ENCODE assay signal across 8 mouse cellular contexts in genomic region chr11:69396772-69397171, GRCm38 (mm10). TPM values are rescaled to one million over a fixed set of nuclear protein-coding genes. Genes with fewer than 3 reads are reported as not detected.
A peak's percentile ranks its signal among the peaks of the same experiment; 100 is the strongest.
DNase-seq lines count a peak whose midpoint lies in the region; ATAC-seq lines count a peak whose summit lies in the region.

No protein-coding gene starts in this region.

- peak overlapping the region; percentile 98; the same call in 1 of the 2 replicates for H3K27ac ChIP-seq in forebrain, embryonic 15.5 days (replicated peaks)
- 0 out of 2 replicates have a peak overlapping the region, but pooled peaks have one; percentile 12 for H3K27ac ChIP-seq in hindbrain, embryonic 12.5 days
- H3K27ac ChIP-seq in limb, embryonic 13.5 days, result peak overlapping the region; percentile 28; the same call in 1 of the 2 replicates

- H3K4me1 ChIP-seq in forebrain, embryonic 15.5 days, result peaks cover 32% of the 10 kb centered on the region
- peaks cover 37% of the 10 kb centered on the region for H3K4me1 ChIP-seq in hindbrain, embryonic 12.5 days
- H3K4me1 ChIP-seq in limb, embryonic 13.5 days, result peaks cover 57% of the 10 kb centered on the region

- peak overlapping the region; percentile 92 for H3K9ac ChIP-seq in forebrain, embryonic 15.5 days (replicated peaks)
- peak overlapping the region; percentile 73; the same call in 1 of the 2 replicates for H3K9ac ChIP-seq in hindbrain, embryonic 12.5 days
- peak overlapping the region; percentile 85 for H3K9ac ChIP-seq in limb, embryonic 13.5 days

- peak overlapping the region; percentile 76 for H3K4me3 ChIP-seq in forebrain, embryonic 15.5 days
- peak overlapping the region; percentile 65 for H3K4me3 ChIP-seq in hindbrain, embryonic 12.5 days
- H3K4me3 ChIP-seq in limb, embryonic 13.5 days, result peak overlapping the region; percentile 66

- H3K36me3 ChIP-seq in forebrain, embryonic 15.5 days, result peaks cover 32% of the 10 kb centered on the region
- H3K36me3 ChIP-seq in hindbrain, embryonic 12.5 days, result peaks cover 32% of the 10 kb centered on the region
- H3K36me3 ChIP-seq in limb, embryonic 13.5 days, result peaks cover 30% of the 10 kb centered on the region

- no peaks in the 10 kb centered on the region; the same call in 1 of the 2 replicates for H3K27me3 ChIP-seq in forebrain, embryonic 15.5 days
- peaks cover 26% of the 10 kb centered on the region for H3K27me3 ChIP-seq in hindbrain, embryonic 12.5 days
- no peaks in the 10 kb centered on the region for H3K27me3 ChIP-seq in limb, embryonic 13.5 days

- 27% methylated on average over 11 of the region's 11 CpGs for WGBS in forebrain, embryonic 15.5 days
- WGBS in hindbrain, embryonic 12.5 days, result 28% methylated on average over 11 of the region's 11 CpGs
- 45% methylated on average over 11 of the region's 11 CpGs for WGBS in limb, embryonic 13.5 days

- DNase-seq in adrenal gland, adult 2 months, result peak; percentile 74
- no peak for DNase-seq in adrenal gland, adult 8-10 months
- peak; percentile 50 for DNase-seq in adrenal gland, postnatal 25 days
- DNase-seq in naive thymus-derived CD4-positive, alpha-beta T cell, adult 2 months (ENCODE audit: low read depth), result peak; percentile 36
- no peak for DNase-seq in adipocyte (ENCODE audit: low spot score)

- H3K4me2 ChIP-seq in forebrain, embryonic 15.5 days (replicated peaks), result peak overlapping the region; percentile 65
- H3K4me2 ChIP-seq in hindbrain, embryonic 12.5 days (replicated peaks), result peak overlapping the region; percentile 62
- H3K4me2 ChIP-seq in limb, embryonic 13.5 days (replicated peaks), result peak overlapping the region; percentile 87

- no peaks in the 10 kb centered on the region for H3K9me3 ChIP-seq in forebrain, embryonic 15.5 days
- H3K9me3 ChIP-seq in hindbrain, embryonic 12.5 days (replicated peaks), result no peaks in the 10 kb centered on the region
- no peaks in the 10 kb centered on the region for H3K9me3 ChIP-seq in limb, embryonic 13.5 days

- no peak for ATAC-seq in forebrain, embryonic 15.5 days (replicated peaks)
- ATAC-seq in hindbrain, embryonic 12.5 days (ENCODE audit: low FRiP score), result no peak
- no peak for ATAC-seq in limb, embryonic 13.5 days (ENCODE audit: low FRiP score, low read depth)

RNA-seq across cellular contexts. Expression of gene Tmem88, which starts 1.3 kb away (rescaled TPM):
- total RNA-seq in adrenal gland, adult 2 months (2021), result 10 to 100 TPM; 10.8 to 16.0 TPM
- 86.3 and 94.7 TPM in 2 replicates for polyA plus RNA-seq in adrenal gland, adult 2 months (2012; rRNA removed)
- total RNA-seq in adrenal gland, adult 8-10 months (2022), result 10 to 100 TPM in 2 of 4 experiments, 1 to 10 TPM in 2; 6.3 to 16.0 (median 10.4) TPM
- 13.9 and 16.9 TPM in 2 replicates for total RNA-seq in adrenal gland, postnatal 25 days (2021)
- 5.9 and 6.7 TPM in 2 replicates for polyA plus RNA-seq in forebrain, embryonic 15.5 days (2015; fragmentation: Nextera tagmentation; extraction: Ambion mirVana)
- polyA plus RNA-seq in hindbrain, embryonic 12.5 days (2016; fragmentation: Nextera tagmentation; extraction: Ambion mirVana), result 13.2 and 14.8 TPM in 2 replicates
- 24.0 and 25.6 TPM in 2 replicates for polyA plus RNA-seq in limb, embryonic 13.5 days (2015; fragmentation: Nextera tagmentation; extraction: Ambion mirVana)

RNA-seq across cellular contexts. Expression of gene Cyb5d1, which starts 1.3 kb away (rescaled TPM):
- 10 to 100 TPM; 44.2 to 59.7 TPM for total RNA-seq in adrenal gland, adult 2 months (2021)
- 10.7 and 11.8 TPM in 2 replicates for polyA plus RNA-seq in adrenal gland, adult 2 months (2012; rRNA removed)
- total RNA-seq in adrenal gland, adult 8-10 months (2022), result 10 to 100 TPM; 53.9 to 65.7 (median 60.5) TPM
- 43.5 and 51.0 TPM in 2 replicates for total RNA-seq in adrenal gland, postnatal 25 days (2021)
- polyA plus RNA-seq in forebrain, embryonic 15.5 days (2015; fragmentation: Nextera tagmentation; extraction: Ambion mirVana), result 44.3 and 45.9 TPM in 2 replicates
- polyA plus RNA-seq in hindbrain, embryonic 12.5 days (2016; fragmentation: Nextera tagmentation; extraction: Ambion mirVana), result 48.0 and 50.5 TPM in 2 replicates
- 35.6 and 38.1 TPM in 2 replicates for polyA plus RNA-seq in limb, embryonic 13.5 days (2015; fragmentation: Nextera tagmentation; extraction: Ambion mirVana)

RNA-seq across cellular contexts. Expression of gene Naa38, which starts 1.5 kb away (rescaled TPM):
- total RNA-seq in adrenal gland, adult 2 months (2021), result 100 to 1,000 TPM; 124 to 157 TPM
- 175 and 193 TPM in 2 replicates for polyA plus RNA-seq in adrenal gland, adult 2 months (2012; rRNA removed)
- total RNA-seq in adrenal gland, adult 8-10 months (2022), result 100 to 1,000 TPM; 138 to 160 (median 154) TPM
- 127 and 149 TPM in 2 replicates for total RNA-seq in adrenal gland, postnatal 25 days (2021)
- polyA plus RNA-seq in forebrain, embryonic 15.5 days (2015; fragmentation: Nextera tagmentation; extraction: Ambion mirVana), result 89.4 and 91.9 TPM in 2 replicates
- polyA plus RNA-seq in hindbrain, embryonic 12.5 days (2016; fragmentation: Nextera tagmentation; extraction: Ambion mirVana), result 94.0 and 103 TPM in 2 replicates
- polyA plus RNA-seq in limb, embryonic 13.5 days (2015; fragmentation: Nextera tagmentation; extraction: Ambion mirVana), result 127 and 137 TPM in 2 replicates

RNA-seq across cellular contexts. Expression of gene Kdm6b, which starts 16.7 kb away (rescaled TPM):
- 10 to 100 TPM; 31.4 to 41.5 TPM for total RNA-seq in adrenal gland, adult 2 months (2021)
- 17.4 and 18.7 TPM in 2 replicates for polyA plus RNA-seq in adrenal gland, adult 2 months (2012; rRNA removed)
- 10 to 100 TPM; 20.4 to 44.2 (median 35.1) TPM for total RNA-seq in adrenal gland, adult 8-10 months (2022)
- 45.1 and 46.2 TPM in 2 replicates for total RNA-seq in adrenal gland, postnatal 25 days (2021)
- polyA plus RNA-seq in forebrain, embryonic 15.5 days (2015; fragmentation: Nextera tagmentation; extraction: Ambion mirVana), result 56.6 and 58.9 TPM in 2 replicates
- polyA plus RNA-seq in hindbrain, embryonic 12.5 days (2016; fragmentation: Nextera tagmentation; extraction: Ambion mirVana), result 51.4 and 51.6 TPM in 2 replicates
- 47.3 and 49.3 TPM in 2 replicates for polyA plus RNA-seq in limb, embryonic 13.5 days (2015; fragmentation: Nextera tagmentation; extraction: Ambion mirVana)

RNA-seq across cellular contexts. Expression of gene Chd3, which starts 27.6 kb away (rescaled TPM):
- 10 to 100 TPM; 71.0 to 92.8 TPM for total RNA-seq in adrenal gland, adult 2 months (2021)
- polyA plus RNA-seq in adrenal gland, adult 2 months (2012; rRNA removed), result 83.4 and 107 TPM in 2 replicates
- 100 to 1,000 TPM in 2 of 4 experiments, 10 to 100 TPM in 2; 89.8 to 169 (median 115) TPM for total RNA-seq in adrenal gland, adult 8-10 months (2022)
- 105 and 111 TPM in 2 replicates for total RNA-seq in adrenal gland, postnatal 25 days (2021)
- 127 and 138 TPM in 2 replicates for polyA plus RNA-seq in forebrain, embryonic 15.5 days (2015; fragmentation: Nextera tagmentation; extraction: Ambion mirVana)
- 93.4 and 97.6 TPM in 2 replicates for polyA plus RNA-seq in hindbrain, embryonic 12.5 days (2016; fragmentation: Nextera tagmentation; extraction: Ambion mirVana)
- polyA plus RNA-seq in limb, embryonic 13.5 days (2015; fragmentation: Nextera tagmentation; extraction: Ambion mirVana), result 117 and 119 TPM in 2 replicates

Comparison
In these comparisons a context has a peak if more than half of its experiments do, and no peak if none do; other contexts are left out.
1. DNase-seq: peak in adrenal gland, adult 2 months (single experiment), adrenal gland, postnatal 25 days (single experiment) and naive thymus-derived CD4-positive, alpha-beta T cell, adult 2 months (single experiment); none in adrenal gland, adult 8-10 months (single experiment) and adipocyte (single experiment).
2. H3K27ac ChIP-seq: peak in every context shown above with its lines; median percentile 98 in forebrain, embryonic 15.5 days; 28 in limb, embryonic 13.5 days; 12 in hindbrain, embryonic 12.5 days.
3. Peak in every context shown above with its lines, with median percentiles within 50 percentile points of each other: H3K4me2 ChIP-seq, H3K4me3 ChIP-seq and H3K9ac ChIP-seq.